Mouse (Mus musculus) gastrocnemius, adult 18-20 months (tissue): ENCODE measurements around the gene Ttc28. TPM values are rescaled to one million over a fixed set of nuclear protein-coding genes. Genes with fewer than 3 reads are reported as not detected.
A peak's percentile ranks its signal among the peaks of the same experiment; 100 is the strongest.

Experiments used
- DNase-seq: peaks from one replicate; pipeline ENCODE4 v3.0.0; 2021; ENCODE audit warnings: low spot score
- total RNA-seq, 2 experiments: library from RNA; stranded (reverse); gene quantifications; 2 replicates each; pipeline ENCODE4 v1.2.3; 2021

Gene Ttc28
- total RNA-seq, 2 experiments from 2014 or later = 12.3 to 13.2 TPM

- DNase-seq = no peak
These were observed 78.6 kb downstream of the Ttc28 start for GRCm38 (mm10) chr5:110958196-110958595.

GRCm38 (mm10) chr5:110960067-110960466, 80.5 kb downstream of the Ttc28 start:
- no peak for DNase-seq

GRCm38 (mm10) chr5:110960890-110961289, 81.3 kb downstream of the Ttc28 start:
- no peak for DNase-seq

- DNase-seq = no peak
These were observed 88.0 kb downstream of the Ttc28 start for GRCm38 (mm10) chr5:110967483-110968055.

DNA sequence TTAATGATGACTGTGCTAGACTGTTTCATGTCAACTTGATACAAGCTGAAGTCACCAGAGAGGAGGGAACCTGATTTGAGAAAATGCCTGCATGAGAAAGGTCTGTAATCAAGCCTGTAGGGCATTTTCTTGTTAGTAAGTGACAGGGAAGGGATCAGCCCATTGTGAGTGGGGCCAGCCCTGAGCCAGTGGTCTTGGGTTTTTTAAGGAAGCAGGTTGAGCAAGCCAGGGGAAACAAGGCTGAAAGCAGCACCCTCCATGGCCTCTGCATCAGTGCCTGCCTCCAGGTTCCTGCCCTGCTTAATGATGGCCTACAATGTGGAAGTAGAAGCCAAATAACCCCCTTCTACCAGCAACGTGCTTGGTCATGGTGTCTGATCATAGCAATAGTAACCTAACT, 89.0 kb downstream of the Ttc28 start:
- DNase-seq = no peak

GRCm38 (mm10) chr5:110970162-110970780, 90.7 kb downstream of the Ttc28 start:
- DNase-seq = no peak

GRCm38 (mm10) chr5:110976721-110977120, 97.1 kb downstream of the Ttc28 start:
- DNase-seq = no peak

DNA sequence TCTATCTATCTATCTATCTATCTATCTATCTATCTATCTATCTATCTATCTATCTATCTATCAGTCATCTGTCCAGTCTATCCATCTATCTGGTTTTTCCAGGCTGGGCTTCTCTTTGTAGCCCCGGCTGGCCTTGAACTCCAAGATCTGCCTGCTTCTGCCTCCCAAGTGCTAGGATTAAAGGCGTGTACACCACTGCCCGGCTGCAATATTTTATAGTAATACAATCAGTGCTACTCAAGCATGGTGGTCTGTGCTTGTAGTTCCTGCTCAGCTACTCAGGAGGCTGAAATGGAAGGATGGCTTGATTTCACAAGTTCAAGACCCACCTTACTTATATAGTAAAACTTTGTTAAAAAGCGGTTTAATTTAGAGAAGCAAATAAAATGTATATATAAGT, 98.2 kb downstream of the Ttc28 start:
- no peak for DNase-seq

DNA sequence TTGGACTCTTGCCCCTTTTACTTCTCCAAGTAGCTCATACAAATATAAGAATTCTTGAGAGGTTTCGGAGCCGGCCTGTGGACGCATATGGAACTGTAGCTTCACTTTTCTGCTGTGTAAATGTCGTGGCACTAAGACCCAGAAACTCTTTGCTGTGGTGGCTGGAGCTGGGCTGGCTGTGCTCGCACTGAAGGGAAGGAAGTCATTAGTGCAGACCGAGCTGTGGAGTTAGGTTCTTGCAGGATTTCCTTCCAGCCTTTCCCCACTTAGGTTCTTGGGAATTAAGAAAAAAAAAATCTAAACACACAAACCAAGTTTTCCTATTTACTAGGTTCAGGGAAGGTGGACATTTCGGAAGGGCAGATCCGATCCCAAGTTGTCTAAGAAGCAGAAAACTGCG, 98.9 kb downstream of the Ttc28 start:
- peak; percentile 78 for DNase-seq

DNA sequence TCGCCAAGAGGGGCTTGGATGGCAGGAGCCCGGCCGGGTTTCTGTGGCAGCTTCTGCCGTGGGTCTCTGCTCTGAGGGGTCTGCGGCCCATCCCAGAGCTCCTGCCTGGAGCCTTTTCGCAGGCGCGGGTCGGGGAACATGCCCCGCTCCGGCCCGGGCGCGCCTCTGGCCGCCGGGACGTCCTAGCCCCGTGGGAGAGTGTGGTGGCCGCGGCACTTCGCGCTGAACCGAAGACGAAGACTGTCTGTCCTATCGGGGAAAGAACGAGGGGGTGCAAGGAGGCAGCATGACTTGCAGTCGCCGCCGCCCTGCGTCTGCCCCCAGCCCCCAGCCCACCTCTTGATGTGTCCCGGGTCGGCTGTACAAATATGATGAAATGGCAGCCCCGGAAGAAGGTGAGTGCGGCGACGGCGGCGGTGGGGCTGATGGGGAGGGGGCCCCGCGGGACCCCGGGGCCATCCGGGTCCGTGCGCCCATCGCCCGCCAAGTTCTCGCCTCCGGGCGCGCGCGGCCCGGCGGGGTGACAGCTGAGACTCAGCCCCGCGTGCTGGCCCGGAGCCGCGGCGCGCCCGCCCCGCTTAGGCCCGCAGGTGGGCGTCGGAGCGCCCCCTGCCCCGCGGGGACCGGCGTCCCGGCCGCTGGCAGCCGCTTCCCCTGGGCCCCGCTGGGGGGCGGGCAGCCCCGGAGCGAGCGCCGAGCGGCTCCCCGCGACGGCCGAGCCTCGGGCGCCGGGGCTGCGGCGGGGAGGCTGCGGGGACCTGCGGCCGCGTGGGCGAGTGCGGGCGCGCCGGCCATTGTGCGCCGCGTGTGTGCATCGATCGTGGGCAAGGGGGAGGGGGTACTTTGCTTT, 99.6 kb downstream of the Ttc28 start:
- peak; percentile 48 for DNase-seq

GRCm38 (mm10) chr5:110979861-110980346, 100.3 kb downstream of the Ttc28 start:
- peak; percentile 55 for DNase-seq

DNA sequence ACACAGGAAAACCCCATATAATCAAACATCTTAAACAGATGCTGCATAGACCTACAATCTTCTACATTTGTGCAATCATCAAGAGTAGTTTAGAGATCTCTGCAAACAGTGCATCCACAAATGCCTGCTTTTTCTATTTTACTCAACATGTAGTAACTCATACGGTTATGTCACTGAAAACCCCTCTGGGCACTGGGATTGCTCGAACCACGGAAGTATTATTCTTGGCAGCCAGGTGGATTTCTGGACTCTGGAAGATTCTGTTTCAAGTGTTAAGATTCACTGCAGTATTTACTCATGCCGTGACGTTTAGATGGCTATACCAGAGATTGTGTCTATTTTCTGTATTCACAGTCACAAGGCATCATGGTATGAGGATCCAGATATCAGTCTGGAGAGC, 101.0 kb downstream of the Ttc28 start:
- no peak for DNase-seq

DNA sequence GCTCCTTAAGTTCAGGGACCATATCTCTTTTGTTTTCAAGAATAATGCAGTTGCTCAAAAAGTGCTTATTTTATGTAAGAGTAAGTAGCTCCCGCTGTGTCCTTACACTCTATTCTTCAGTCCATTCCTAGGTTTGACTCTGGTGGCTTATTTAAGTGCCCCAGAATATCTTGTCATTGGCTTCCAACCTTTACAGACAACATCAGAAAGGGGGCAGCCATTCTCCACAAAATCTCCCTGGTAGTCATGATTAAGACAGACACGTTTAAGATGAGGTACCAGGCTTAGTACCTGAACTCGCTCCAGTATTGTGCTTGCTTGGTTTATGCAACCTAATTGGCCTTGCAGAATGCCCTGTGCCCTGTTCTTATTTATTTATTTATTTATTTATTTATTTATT, 102.8 kb downstream of the Ttc28 start:
- peak; percentile 33 for DNase-seq

DNA sequence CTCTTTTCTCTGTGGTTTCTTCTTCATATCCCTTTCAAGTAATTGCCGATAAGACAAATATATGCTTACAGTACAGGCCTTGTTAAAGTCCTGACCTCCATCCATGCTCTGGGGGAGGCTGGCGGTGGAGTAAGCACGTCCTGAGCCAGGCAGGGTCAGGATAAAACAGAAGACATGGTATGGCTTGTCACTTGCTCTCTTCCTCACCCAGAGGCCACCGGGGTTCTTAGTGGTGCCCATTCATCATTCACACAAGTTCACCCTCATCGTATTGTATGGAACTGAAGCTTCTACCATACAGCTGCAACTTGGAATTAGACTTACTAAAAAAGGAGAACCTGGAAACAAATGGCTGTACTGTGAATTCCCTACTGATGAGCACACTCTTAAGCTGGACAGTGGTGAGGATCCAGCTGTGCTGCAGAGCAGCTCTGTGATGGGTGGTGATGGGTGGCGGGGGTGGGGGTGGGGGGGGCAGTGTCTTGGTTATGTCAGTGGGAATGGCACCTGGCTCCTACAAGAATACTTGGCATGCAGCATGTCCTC, 104.6 kb downstream of the Ttc28 start:
- DNase-seq = no peak

DNA sequence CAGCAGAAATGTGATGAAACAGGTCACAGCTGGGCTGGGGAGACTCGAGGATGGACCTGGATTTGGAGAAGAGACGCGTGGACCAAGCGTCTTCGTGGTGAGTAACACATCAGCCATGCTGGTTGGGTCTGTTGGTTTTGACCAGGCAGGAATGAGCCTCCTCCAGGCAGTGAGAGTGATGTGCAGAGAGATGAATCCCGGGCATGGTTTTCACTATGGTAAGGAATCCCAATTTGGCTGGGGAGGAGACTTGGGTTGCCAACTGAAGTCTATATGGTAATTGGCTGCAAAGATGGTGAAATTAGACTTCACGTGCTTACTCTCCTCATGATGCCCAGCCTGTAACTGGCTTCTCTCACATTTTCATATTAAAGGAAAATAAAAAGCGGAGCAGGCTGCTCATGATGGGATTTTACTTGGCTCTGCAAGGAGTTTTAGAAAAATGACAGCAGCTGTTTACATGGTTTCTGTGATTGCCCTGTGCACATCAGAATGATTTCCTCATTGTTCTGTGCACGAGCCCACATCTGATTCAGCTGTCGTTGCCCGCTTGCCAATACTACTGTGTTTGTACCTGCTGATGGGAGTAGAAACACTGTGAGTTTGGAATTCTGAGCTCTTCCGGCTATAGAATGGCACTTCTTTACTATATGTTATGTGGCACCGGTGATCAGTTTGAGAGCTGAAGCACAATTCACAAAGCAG, 117.4 kb downstream of the Ttc28 start:
- DNase-seq = no peak

GRCm38 (mm10) chr5:110997692-110998091, 118.1 kb downstream of the Ttc28 start:
- no peak for DNase-seq

GRCm38 (mm10) chr5:110998298-110998697, 118.7 kb downstream of the Ttc28 start:
- no peak for DNase-seq

DNA sequence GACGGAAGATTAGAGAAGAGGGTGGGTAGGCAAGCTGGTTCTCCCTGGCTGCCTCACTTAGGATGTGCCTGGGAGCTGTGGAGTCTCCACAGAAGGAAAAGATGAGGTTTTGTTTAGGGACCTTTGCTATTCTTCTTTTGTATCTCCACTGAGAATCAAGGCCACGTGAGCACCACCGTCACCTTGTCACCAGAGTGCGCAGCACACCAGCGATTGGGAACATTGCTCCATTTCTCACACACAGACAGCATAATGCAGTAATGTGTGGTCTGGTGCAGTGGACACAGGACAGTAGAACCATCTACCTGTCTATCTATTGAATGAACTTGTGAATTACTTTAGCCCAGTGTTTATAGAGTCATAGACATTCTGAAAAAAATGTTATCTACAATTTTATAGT, 121.3 kb downstream of the Ttc28 start:
- no peak for DNase-seq

DNA sequence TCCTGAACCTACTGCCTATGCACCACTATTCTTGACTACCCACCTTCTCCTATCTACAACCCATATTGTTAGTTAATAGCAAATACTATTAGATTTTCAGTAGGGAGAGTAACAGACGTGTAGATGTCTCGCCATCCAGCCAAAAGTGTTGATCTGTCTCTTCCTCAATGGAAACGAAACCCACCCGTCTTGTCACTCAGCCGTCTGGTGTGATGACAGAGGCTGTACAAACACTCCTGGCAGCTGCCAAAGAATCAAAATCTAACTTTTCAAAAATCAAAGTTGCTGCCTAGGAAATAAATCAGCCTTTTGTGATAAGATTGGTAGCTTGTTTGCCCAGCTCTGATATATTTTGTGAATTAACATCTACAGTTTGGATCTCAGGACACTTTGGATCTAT, 123.6 kb downstream of the Ttc28 start:
- no peak for DNase-seq

GRCm38 (mm10) chr5:111003750-111004149, 124.1 kb downstream of the Ttc28 start:
- DNase-seq = no peak

DNA sequence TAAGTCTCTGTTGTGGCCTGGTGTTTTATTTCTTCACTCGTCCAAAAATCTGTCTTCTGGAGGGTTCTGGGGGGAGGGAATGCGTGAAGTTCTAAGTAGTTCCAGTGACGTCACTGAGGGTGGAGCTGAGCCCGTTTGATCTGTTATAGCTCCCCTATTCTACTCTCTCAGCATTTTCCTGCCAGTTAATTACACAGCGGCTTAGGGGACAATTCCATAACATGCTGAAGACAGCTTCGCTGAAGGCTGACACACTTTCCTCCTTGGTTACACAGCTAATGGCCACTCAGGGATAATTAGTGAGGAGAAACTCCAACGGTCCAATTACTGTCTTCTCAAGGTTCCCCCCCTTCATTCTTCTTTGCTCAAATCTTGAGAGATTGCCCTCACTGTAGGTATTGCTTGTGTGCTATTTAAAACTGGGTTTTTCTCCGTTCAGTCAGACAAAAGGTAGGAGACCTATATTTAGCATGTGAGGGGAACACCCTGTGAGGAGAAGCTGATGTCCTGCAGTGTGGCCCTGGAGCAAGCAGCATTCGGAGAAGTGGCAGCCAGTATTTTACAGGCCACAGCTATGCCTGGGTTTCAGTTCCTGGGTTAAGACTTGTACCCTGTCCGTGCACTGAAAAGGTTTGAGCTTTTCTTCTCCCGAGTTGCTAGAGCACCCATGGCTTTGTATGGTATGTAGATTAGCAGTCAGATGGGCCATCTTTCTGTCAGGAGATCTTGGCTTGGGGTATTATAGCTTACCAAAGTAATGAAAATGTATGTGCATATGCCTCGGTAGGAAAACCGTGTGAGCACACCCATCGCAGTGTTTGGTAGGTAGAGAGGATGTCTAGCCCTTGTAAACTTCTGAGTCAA, 126.9 kb downstream of the Ttc28 start:
- peak; percentile 24 for DNase-seq
